Mouse (Mus musculus) spleen, postnatal 10 days (tissue): Measurements from ENCODE around the gene Tent5c.
"Not testable (repeated sequence)": the region's sequence is repeated elsewhere in the genome, so short reads cannot be mapped to it uniquely, and the experiment has no call there.

Experiments
- DNase-seq, 2 experiments: peaks; one replicate each; pipeline ENCODE4 v3.0.0; 2021 to 2022; ENCODE audit warnings: low spot score in 2 of 2

The Tent5c gene

DNA sequence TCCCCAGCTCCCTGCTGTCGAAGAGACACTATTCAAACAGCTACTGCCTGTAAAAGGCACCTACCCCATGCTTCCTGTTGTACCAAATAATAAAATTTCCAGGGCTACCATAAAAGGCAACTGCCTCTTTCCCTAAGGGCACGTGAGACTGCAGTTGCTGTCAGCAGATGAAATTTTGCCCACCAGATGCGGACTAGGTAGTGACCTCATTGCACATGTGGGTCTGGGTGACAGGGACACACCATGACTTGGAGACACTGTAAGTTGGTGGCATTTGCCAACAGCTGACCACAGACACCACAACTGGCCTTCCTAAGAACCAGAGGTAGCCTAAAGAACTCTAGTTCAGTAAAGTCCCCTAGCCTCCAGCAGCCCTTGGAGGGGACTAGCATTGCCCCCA, 50.0 kb downstream of the Tent5c start:
- DNase-seq: peak; percentile 48 to 69

DNA sequence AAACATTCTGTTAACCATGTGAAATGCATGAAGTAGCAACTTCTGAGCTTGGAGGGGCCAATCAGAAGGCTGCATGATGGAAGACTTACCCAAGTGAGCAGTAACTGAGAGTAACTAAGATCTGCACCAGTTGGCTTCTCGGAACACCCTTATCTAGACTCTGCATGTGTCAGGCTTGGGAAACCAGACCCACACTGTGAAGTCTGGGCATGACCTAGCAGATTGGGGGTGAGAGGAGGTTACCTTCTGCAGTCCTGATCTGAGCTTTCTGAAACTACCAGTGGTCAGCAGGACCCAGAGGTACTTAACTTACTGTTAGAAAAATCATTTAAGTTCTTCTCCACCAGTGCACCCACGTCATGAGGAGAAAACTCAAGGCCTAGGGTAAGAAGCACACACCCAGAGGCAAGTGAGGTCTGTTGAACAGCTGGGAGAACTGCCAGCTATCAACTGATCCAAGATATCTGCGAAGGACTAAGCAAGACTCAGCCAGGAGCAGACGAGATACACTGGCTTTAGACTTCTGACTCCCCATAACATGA, 50.6 kb downstream of the Tent5c start:
- peak in 1 of 2 experiments; percentile 79 for DNase-seq

DNA sequence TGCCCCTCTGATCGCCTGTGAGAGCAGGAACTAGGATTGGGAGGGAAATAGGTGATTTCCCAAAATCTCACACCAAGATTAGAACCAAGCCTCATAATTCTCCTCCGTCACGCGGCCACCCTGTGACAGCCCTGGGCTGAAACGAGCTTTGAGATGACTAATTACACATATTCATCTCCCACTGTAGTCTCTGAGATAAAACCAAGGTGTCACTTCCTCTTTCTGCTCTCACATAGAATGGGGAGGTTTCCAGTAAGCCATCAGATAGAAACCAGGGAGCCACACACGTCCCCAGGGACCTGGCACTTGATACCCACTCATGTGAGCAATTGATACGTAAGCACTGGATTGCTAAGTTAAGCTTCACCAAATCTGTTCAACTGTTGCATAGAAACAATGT, 52.4 kb downstream of the Tent5c start:
- peak in 1 of 2 experiments; percentile 36 for DNase-seq

DNA sequence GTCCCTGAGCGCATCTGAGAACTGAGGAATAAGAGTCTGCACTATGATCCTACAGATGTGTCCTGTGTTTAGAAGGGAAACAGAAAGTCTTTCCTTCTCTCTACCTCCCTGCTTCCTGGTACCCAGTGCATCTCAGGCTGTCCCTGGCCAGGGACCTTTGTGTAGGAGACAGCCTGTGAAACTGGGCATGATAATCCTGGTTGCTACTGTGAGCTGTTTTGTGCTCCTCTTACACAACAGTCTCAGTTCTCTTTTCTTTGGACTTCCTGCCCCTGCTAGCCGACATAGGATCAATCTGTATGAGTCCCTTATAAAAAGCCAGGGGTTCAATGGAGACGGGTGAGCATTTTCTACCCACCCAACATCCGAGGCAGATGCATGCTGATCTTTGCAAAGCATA, 57.4 kb downstream of the Tent5c start:
- no peak for DNase-seq

DNA sequence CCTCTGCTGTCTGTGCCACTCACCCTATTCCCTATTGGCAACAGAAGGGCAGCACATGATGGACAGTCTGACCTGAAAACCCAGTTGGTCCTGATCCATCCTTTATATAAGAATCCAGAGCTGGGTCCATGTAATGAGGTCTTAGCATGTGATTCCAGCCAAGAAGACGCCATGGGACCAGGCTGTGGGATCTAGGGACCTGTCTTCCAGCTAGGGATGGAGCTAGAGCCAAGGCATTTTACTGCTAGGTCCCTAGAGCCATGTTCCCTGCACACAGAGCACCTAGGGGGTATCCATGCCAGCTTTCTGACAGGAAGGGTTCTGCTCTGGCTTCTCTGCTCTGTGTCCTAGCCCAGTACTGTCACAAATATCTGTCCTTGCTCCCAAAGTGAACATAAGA, 58.4 kb downstream of the Tent5c start:
- peak in 1 of 2 experiments; percentile 21 for DNase-seq

DNA sequence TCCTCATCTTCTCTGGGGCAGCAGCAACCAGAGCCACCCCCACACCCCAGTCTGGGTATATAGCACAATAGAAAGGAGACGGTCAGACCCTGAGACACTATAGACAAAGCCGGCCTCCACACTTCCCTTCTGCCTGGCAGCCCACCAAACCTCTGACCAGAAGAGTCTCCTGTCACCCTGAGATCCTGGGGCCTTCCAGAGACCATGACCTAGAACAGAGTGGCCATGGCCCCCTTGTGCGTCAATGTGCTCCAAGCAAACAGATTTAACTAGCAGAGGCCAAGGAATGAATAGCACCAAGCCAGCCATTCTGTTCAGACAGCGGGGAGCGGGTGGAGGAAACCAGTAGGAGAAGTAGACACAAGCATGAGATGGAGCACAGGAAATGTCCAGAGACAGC, 59.0 kb downstream of the Tent5c start:
- DNase-seq: no peak

DNA sequence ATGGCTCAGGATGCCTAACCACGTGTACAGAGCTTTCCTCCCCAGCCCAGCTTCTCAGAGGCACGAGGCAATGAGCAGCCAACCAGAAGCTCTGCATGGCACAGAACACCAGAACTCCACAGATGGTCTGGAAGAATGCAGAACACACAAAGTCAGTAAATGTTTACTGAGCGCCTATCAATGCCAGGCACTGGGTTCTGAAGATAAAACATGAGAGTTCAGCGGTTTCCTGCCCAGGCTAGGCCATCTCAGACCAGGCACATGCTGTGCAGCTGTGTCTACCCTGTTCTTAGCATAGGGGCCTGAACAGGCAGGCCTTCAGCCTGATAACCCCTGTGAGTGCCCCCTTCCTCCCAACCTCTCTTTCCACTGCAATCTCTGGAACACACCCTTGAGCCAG, 59.5 kb downstream of the Tent5c start:
- peak; percentile 48 to 49 for DNase-seq

DNA sequence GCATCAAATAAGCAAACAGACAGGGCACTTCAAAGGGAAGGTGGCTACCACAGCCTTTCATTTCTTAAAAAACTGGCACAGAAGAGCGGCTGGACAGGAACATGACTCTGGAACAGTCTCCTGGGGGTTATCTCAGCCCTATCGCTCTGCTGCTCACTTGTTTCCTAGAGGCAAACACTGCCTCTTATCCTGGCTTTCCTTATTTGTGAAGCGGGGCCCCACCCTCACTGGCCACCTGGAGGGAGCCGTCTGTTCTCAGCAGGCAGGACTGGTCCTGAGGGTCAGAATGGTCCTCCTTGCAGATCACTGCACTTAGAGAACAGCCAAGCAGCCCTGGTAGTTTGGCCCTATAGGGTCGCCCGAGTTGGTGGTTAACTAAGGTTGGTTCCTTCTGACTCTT, 61.6 kb downstream of the Tent5c start:
- DNase-seq: peak in 1 of 2 experiments; percentile 14

DNA sequence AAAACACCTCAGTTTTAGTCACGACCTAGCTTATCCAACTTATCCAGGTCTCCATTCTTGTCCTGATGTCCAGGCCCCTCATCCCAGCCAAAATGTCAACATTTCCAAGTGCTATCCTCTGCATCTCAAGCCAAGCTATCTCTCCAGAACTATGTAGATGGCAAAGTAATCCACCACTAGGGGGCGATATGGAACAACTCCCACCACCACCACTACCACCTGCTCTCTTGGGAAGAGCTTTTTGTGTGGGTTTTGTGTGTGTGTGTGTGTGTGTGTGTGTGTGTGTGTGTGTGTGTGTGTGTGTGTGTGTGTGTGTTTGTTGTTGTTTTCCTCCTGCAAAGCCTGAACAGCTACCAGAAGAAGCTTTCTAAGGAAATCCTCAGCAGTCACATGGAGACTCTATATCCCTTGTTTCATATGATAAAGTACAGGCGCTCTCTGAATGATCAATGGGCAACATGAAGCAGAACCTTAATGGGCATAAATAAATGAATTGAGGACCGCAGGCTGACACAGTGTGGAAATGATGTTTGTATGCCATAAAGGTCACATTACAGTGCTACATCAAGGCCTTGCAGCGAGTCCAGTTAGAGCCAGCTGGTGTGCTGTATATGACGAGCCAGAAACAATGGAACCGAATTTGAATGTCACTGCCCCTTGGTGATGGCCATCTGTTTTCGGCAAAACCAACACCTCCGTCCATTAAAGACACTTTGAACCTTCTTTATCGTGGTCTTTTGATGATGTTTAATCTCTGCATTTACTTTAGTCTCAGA, 66.5 kb downstream of the Tent5c start:
- peak; percentile 64 to 78 for DNase-seq

DNA sequence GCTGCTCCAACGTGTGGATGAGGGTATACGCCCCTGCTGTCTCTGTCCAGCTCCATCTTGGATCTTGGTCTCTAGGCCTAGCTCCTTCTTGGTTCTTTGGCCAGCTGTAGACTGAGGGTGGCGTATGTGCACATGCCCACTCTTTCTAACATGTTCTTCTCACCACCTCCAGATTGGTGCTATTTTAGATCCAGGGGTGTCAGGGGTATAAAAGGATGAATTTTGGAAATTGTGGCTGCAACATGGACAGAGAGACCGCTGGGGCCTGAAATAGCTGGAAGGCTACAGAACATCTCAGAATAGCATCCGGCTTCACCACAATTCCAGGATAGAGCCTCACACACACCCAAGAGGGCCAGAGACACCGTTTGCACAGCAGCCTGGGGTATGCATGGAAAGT, 67.8 kb downstream of the Tent5c start:
- DNase-seq: no peak

DNA sequence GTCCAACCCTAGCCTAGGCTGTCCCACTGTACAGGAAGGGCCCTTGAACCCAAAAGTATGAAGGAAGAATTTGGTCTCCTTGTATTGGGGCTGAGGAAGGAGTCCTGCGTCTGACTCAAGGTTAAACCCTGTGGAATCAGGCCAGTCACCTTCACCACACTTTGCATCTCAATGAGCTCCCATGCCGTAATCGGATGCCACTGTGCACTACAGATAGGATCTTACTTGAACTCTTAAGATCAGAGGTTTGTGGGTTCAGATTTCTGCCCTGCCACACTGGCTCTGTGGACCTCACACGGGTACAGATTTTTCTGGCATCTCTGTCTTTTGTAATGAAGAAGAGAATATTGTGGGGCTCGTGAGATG, 68.5 kb downstream of the Tent5c start:
- no peak for DNase-seq

DNA sequence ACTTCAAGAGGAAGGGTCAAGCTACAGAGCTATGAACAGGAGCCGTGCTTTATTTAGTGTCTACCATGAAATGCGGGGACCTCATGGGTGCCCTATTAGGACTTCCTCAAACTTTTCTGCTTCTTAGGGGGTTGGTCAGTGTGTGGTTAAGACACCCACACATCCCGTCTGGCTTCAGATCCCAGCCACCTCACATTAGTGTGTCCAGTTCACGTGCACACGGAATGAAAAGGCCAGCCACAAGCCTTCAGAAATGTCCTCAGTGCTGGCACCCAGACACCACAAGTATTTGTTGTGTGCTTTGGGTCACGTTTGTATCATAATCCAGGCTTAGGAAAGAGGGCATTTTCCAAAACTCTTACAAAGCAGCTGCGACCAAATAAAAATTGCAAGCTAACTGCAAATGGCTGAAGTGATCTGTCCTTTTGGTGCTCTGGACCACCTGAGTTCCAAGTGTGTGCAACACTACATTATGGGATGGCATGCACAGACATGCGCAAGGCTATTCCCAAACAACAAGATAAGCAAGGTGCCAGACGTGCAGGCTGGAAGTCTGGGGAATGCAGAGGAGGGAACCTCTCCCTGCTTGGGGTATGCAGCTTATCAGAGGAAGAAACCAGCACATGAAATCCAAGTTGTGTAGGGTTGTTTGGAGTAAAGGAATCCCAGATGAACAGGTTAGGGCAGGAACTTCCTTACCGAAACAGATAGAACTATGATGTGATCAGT, 69.0 kb downstream of the Tent5c start:
- no peak for DNase-seq

DNA sequence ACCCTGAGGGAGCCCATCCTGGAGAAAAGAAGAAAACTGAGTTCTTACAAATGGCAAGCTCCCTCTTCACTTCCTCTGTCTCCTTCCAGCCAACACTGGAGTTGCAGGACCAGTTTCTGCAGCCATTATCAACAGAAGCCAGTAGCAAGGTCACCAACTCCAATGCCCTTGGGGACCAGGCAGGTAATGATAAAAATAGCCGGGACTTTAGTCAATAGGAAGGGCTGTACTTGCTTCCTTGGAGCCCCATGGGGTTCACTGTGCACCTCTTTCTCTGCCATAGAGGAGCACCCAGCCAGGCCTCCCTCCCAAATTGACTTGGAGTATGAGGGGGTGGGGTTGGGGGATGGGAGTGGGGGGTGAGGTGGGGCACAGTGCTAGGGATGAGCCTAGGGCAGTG, 70.7 kb downstream of the Tent5c start:
- DNase-seq: no peak

DNA sequence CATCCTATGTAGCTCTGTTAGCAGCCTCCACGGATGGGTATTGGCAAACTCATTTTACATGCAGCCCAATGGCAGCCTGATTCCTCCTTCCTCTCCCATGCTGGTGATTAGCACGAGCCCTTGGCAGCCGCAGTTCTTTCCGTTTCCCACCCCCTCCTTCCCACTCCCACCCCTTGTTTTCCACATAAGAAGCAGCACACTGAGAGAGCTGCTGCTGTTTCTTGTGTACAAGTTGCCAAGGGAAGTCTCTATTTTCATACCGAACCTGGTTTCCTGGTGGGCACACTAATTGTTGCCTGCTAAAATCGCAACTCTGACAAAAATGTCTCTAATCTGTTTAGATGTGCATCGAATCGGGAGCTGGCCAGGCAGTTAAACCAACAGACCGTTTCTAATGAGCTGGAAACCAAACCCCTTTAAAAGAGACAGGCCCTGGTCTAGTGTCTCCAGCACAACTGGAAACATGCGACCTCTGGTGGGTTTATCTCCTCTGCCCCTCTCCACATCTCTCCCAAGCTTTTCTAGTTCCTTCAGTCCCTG, 71.3 kb downstream of the Tent5c start:
- DNase-seq: no peak

DNA sequence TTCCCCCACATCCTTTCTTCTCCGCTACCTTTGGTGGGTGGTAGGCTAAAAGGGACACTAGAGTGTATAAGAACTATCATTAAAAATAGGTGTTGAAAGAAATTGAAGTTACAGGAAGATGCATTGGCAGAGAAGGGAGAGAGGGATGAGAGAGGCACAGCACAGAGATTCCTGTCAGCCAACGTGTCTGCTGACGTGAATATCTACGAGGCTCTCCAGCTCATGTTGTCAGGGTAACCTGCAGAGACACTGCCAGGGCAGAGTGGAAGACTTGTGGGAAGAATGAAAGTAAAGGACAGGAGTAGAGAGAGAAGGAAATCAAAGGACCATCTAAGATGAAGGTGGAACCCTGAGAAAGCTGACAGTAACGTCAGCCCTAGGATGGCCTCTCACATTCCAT, 73.5 kb downstream of the Tent5c start:
- DNase-seq: no peak

DNA sequence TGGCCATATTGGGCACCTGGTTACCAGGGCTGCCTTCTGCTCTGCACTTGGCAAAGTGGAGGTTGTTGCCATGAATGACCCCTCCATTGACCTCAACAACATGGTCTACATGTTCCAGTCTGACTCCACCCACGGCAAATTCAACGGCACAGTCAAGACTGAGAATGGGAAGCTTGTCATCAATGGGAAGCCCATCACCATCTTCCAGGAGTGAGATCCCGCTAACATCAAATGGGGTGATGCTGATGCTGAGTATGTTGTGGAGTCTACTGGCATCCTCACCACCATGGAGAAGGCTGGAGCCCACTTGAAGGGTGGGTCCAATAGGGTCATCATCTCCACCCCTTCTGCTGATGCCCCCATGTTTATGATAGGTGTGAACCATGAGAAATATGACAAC, 75.5 kb downstream of the Tent5c start:
- DNase-seq: not testable (repeated sequence)

DNA sequence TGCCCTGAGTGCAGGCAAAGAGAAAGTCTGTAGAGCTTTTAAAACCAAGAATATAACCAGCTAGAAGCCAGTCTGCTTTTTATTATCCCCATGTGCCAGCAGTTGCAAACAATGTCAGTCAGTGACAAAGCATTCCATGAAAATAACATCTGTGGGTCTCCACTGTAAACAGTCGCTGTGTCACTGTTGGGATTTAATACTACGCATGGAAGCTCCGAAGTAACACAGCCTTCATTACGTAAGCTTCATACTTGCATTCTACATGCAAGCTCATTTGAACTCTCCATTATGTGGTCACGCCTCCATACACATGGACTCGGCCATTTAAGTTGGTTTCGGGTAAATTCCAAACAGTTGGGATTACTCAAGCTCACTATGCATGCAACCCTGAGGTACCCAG, 77.2 kb downstream of the Tent5c start:
- no peak for DNase-seq

DNA sequence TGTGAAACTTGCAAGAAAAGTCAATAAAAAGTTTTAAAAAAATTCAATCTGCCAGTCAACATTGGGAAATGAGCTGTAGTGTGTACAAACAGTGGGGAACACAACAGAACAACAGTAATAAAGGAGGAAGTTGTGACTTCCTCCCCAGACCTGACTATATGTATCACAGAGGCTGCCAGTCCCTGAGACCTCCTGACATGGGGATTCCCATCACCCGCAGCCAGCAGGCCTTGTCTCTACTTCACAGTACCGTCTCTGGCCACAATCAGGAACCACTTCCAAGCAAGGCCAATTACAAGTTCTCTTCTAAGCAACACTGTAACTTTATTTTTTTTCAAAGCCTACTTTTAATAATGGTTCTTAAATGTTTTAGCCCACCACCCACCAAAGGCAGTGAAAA, 79.8 kb downstream of the Tent5c start:
- DNase-seq: no peak

DNA sequence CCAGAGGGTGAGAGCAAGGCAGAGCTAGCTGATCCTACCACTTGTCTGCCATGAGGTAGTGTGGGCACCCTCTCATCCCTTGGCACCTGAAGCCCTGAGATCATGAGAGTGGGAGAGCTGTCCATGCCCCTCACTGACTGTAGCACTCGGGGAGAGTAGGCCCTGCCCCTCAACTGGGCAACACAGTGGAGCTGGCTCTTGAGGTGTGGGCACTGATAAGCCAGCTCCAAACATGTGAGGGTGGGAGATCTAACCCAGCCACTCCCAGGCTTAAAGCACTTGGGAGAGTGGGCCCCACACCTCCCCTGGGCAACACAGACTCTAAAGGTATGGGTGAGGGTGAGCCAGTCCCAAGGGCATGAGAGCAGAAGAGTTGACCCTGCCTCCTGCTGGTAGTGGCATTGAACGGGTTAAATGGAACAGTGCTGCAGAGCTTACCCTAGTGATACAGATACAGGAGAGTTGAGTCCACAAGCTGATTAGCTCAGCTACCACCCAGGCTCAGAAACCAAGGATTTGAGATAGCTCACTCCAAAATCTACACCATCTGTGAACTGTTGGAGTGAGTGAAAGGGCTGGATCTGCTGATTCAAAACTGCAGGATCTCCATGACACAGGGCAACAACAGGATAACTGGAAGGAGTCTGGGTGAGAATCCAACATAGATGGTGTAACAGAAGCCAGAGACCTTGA, 80.6 kb downstream of the Tent5c start:
- no peak for DNase-seq

DNA sequence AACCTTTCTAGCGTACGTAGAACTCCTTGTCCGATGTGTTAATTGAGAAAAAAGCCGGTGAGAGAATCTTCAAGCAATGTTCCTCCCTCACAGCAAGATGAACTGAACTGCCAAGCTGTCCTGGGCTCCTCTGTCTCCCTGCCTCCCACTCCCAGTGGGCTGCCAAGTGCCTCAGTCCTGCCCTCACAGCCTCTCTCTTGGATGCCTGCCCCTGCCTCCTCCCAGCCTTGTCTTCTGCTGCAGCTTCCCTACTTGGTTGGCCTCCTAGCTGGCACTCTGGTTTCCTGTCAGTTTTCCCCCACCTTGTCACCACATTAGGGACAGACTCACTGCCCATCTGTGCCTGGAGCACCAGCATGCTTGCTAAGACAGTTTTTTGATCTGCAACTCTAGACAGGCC, 86.5 kb downstream of the Tent5c start:
- DNase-seq: no peak
